Mouse (Mus musculus) spleen, postnatal 36 days (tissue): ENCODE data around the gene Hs3st6.

Source experiments
- DNase-seq, 2 experiments: peaks; one replicate each; pipeline ENCODE4 v3.0.0; 2022; ENCODE audit warnings: low spot score in 2 of 2, mixed read lengths in 1 of 2

The Hs3st6 gene

DNA sequence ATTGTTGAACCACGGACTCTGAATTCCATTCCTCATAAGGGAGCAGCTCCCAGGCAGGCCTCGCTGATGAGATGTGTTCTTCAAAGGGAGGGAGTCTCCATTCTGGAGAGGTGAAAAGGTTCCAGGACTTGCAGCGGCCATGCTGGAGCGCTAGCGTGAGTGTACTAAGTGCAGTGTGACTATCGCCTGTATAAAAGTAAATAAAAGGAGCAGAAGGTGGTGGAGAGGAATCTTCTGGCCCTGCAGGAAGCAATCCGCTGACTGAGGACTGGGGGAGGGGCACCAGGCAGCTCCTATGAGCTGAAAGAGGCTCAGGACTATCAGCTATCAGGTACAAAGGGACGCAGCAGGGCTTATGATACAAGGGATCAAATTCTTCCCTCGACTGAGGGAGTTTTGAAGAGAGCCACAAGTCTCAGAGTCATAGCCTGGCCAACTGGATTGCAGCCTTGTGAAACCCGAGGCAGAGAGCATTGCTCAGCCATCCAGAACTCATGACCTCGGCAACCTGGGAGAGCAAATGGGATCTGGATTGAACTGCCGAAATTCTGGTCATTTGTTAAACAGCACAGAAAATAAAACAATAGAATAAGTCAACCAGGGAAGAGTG is 13.6 kb downstream of the Hs3st6 start:
- DNase-seq = no peak

DNA sequence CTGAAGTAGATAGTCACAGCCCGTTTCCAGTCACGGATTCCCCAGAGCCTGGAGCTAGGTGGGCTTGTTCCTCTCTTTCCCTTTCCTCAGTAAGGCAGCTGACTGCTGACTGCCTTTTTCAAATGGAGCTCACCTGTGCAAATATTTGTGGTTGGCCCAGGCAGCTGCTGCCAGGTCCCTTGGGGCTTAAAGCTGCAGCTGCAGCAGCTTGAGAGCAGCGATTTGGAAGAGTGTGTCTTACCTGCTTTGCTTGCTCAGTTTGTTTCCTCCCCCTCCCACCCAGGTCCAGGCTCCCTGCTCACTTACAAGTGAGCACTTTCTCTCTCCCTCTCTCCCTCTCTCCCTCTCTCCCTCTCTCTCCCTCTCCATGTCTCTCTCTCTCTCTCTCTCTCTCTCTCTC is 16.4 kb downstream of the Hs3st6 start:
- DNase-seq = peak in 1 of 2 experiments; percentile 17

DNA sequence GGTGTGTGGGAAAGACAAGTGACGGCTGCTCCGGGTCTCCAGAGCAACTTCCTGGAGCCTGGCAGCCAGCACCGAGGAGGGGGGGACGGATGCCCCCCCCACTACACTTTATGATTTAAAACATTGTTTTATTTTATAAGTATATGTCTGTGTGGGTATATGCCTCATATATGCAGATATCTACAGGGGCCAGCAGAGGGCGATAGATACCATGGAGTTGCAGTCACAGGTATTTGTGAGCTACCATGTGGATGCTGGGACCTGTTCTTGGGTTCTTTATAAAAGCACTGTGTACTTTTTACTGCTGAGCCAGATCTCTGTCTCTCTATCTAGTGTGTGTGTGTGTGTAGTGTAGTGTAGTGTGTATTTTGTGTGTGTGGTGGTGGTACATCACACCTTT is 20.5 kb downstream of the Hs3st6 start:
- no peak for DNase-seq

DNA sequence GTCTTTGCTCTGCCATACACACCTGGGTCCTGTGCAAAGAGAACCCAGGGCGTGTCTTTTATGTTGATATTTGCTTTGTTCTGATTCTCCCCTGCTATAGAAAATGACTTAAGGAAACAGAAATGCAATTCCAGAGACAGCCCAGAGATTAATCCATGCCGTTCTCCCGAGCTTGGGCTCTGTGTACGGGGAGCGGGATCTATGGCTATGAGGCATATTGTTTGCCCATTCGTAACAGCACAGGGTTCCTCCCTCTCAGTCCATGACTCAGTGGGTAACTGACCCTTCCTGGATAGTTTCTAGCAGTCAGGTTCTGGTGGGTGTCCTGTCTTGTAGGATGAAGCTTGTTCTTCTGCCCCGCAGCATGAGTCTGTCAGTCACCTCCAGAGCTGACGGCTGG is 22.4 kb downstream of the Hs3st6 start:
- DNase-seq = no peak

DNA sequence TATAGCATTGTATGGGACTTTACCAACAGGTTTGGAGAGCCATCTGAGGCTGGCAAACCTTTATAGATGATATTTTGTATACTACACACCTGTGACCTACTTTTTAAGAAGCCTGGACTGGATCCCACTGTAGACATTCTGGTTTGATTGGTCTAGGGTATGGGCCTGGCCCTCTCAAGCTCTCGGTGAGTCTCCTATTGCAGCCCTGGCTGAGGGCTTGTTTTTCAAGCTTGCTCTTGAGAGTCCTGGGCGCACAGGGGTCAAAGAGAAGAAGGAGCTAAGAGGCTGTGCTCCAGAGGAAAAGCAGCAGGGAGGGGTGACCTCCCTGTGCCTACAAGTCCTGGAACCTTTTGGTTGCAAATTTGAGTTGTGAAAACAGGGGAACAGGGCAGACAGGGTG is 24.3 kb downstream of the Hs3st6 start:
- no peak for DNase-seq

DNA sequence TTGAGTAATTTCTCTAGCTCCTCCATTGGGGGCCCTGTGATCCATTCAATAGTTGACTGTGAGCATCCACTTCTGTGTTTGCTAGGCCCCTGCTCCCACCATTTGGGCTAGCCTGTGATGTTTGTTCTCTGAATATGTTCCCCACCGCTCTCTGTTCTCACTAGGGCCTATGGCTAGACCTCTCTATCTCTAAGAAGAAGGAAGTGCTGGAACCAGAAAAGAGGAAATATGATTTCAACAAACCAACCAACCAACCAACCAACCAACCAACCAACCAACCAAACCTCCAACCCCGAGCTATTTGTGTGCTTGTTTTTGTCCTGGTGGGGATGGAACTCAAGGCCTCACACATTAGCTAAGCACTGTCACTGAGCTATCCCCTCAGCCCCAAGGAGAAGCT is 28.0 kb downstream of the Hs3st6 start:
- peak; percentile 6 to 11 for DNase-seq

DNA sequence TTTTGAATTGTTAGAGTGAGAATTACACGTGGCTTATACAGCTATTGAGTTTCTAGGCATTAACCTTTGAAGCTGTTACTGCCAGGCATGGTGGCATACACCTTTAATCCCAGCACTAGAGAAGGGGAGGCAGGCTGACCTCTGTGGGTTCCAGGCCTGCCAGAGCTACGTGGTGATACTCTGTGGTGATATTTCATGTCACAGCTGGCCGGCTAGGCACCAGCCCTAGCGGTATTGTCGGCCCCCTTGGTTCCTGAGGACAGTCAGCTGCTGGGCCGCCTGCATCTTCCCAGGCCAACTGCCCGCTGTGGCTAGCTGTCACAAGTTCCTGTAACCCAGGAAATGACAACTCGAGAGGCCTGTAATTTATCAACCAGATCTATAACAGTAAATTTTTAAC is 39.4 kb downstream of the Hs3st6 start:
- no peak for DNase-seq

DNA sequence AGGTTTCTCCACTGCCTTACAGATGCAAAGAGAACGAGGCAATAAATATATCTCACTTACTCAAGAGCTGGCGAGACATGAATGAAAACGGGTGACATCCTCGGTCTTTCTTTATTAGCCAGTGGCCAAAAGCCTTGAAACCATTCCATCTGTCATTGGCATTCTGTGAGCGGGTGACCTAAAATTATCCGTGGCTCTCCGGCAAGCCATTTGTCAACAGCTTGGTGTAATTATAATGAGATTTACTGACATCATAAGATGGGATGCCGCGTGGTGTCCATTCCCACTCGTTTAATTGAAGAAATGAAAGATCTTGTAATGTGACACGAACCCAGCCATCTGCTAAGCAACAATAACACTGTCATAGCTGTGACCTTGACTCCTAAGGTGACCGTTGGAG is 42.0 kb downstream of the Hs3st6 start:
- DNase-seq = no peak

DNA sequence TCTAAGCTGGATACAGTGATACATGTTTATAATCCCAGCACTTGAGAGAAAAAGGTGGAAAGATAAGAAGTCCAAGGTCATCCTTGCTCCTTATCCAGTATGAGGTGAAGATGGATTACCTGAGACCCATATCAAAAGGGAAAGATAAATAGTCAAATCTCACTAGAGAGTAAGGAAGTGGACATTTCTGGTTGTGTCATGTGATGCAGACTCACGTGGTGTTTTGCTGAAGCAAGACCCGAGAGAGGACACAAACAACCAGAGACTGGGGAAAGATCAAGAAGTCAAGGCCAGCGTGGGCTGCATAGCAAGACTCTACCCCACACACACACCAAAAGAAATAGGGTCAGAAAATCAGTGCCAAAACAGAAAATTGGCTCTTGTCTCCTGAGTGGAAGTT is 44.2 kb downstream of the Hs3st6 start:
- DNase-seq = no peak

DNA sequence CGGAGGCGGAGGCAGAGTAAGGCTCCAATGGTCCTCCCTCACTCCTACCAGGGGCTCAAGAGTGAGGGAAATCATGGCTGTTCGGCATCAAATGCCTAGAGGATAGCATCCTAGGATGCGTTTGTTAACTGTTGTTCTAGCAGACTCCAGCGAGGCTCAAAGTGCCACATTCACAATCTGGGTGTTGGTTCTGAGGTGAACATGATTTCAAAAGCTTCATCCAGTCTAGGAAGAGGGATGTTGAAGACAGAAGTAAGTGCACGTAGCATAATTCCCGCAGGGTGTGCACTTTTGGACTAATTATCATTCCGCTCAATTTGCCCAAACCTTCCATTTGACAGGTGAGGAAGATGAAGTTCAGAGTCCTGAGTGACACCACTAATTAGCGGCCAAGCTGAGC is 45.4 kb downstream of the Hs3st6 start:
- no peak for DNase-seq

DNA sequence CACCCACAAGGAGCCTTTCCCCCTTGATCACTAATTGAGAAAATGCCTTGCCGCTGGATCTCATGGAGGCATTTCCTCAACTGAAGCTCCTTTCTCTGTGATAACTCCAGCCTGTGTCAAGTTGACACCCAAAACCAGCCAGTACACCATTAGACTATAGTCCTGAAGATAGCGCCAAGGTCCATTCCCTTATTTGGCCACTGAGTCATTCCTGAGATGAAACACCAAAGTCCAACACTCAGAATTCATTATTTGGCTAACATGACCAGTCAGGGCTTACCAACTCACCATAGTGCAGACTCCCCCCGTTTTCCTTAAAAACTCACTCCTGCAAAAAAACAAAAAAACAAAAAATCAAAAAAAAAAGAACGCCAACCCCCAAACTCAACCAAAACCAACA is 46.7 kb downstream of the Hs3st6 start:
- DNase-seq = no peak

DNA sequence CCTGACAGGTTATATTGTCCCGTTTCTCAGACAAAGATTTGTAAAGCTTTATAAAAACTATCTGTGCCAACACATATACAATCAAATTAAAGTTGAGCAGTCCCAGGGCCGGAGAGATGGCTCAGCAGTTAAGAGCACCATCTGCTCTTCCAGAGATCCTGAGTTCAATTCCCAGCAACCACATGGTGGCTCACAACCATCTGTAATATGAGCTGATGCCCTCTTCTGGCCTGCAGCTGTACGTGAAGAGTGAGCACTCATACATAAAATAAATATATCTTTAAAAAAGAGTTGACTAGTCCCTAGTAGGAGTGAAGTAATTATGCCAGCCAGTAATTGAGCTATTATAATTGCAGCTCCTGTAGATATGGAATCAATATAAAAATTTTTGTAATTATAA is 47.7 kb downstream of the Hs3st6 start:
- no peak for DNase-seq

DNA sequence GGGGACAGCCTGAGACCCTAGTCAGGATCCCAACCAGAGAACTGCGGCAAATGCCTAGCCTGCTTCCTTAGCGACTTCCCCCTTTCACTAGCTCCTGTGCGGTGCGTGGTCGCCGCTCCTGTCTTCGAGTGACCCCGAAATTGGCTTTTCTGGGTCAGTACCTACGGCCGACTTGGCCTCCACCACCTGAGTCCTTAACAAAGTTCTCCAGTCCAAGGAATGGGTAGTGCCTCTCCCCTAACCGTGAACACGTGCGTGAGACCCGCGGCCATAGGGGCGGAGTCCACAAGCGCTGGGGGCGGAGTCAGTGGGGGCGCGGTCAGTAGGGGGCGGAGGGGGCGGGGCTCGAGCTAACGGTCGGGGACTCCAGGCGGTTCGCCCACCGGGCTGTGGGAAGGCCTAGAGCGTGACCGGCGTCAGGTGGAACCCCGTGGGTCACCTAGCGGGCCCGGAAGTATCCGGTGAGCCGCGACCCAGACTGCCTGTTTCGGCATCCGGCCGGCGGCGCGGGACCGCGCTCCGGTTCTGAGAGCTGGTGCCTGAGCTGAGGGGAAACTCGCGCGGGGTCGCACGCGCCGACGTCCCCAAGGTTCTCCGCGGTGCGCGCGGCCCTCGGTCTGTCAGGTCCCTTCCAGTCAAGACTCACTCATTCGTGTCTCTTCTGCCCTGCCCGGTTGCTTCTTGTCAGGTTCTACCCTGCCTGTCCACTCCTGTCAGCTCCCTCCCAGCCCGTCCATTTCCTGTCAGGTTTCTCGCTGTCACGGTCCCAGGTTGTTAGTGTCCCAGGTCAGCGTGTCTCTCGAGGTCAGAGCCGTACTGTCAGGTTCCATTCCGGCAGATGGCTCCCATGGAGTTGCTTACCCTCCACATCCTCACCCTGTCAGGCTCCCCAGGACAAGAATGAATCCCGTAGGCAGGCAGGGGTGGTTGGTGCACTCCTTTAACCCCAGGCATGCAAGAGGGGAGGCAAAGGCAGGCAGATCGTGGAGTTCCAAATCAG is 51.5 kb downstream of the Hs3st6 start, which contains the start of gene Meiob:
Gene Meiob (plus strand): TSS at position 338 of the 1,000 bp plus-strand sequence.
- peak; percentile 61 to 73 for DNase-seq
